8 mouse cellular contexts compared by ENCODE assay signal in the genomic region with DNA sequence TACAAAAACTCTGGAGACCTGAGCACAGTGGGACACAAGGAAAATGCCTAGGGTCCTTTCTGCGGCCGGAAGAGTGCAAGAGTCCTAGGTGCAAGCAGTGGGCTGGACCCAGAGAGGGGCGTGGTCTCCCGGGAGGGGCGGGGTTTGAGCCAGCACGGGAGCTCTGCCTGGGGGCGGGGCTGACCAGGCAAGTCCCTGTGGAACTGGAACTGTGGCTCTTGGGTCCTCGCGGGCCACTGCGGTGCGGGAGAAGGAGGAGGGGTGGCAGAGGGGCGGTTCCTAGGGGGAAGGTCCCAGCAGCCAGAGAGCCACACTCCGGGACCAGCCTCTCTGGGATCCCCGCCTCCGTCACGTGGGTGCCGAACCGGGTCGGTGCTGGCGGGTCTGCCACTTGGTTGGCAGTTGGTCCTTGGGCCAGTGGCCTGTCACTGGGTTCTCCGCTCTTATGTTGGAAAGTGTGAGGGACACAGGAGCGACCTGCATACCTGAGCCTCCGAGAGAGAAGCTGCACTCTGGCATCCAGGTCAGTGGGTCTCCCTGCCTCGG. TPM values are rescaled to one million over a fixed set of nuclear protein-coding genes. Genes with fewer than 3 reads are reported as not detected.
DNase-seq lines count a peak whose midpoint lies in the region; ATAC-seq and TF ChIP-seq lines count a peak whose summit lies in the region.

A gene (plus strand): TSS at position 351 of the 546 bp plus-strand sequence.

- H3K27me3 ChIP-seq in hindbrain, embryonic 13.5 days, result peaks cover 9% of the 10 kb centered on the region
- no peaks in the 10 kb centered on the region for H3K27me3 ChIP-seq in lung, postnatal 0 days (replicated peaks; ENCODE audit: insufficient read depth, low read length)
- H3K27me3 ChIP-seq in thymus, adult 2 months (ENCODE audit: control insufficient read depth, insufficient read depth, low read length), result 0 out of 2 replicates have a peak, but pooled peaks cover 3% of the 10 kb centered on the region

- peaks cover 13% of the 10 kb centered on the region for H3K4me1 ChIP-seq in hindbrain, embryonic 13.5 days (replicated peaks)
- no peaks in the 10 kb centered on the region; the same call in 1 of the 2 replicates for H3K4me1 ChIP-seq in lung, postnatal 0 days (ENCODE audit: insufficient read depth, low read depth, low read length)
- H3K4me1 ChIP-seq in thymus, adult 2 months (replicated peaks; ENCODE audit: control insufficient read depth, insufficient read depth, low read length), result peaks cover 8% of the 10 kb centered on the region

- H3K4me2 ChIP-seq in hindbrain, embryonic 13.5 days, result peak within 1 kb of the TSS; percentile 89
- H3K4me2 ChIP-seq in lung, postnatal 0 days (replicated peaks; ENCODE audit: low read depth, low read length), result peak within 1 kb of the TSS; percentile 73

- WGBS in hindbrain, embryonic 13.5 days, result 1% methylated on average over 23 of the region's 24 CpGs
- 5% methylated on average over 17 of the region's 24 CpGs for WGBS in lung, postnatal 0 days
- 1% methylated on average over 24 of the region's 24 CpGs for WGBS in thymus, adult 2 months

- TF ChIP-seq EP300 in lung, postnatal 0 days (IDR thresholded peaks at IDR 0.05), result no peak

- peak; percentile 96 for ATAC-seq in hindbrain, embryonic 13.5 days (ENCODE audit: low FRiP score)
- peak; percentile 97 for ATAC-seq in lung, postnatal 0 days

- peak within 1 kb of the TSS; percentile 58 for H3K4me3 ChIP-seq in hindbrain, embryonic 13.5 days
- peak within 1 kb of the TSS; percentile 48 for H3K4me3 ChIP-seq in lung, postnatal 0 days (ENCODE audit: low read depth, low read length)
- peak within 1 kb of the TSS; percentile 48 for H3K4me3 ChIP-seq in thymus, adult 2 months (ENCODE audit: control insufficient read depth, insufficient read depth, low read length)

- peak; percentile 85 for DNase-seq in WW6 (ENCODE audit: low read depth, low spot score)
- DNase-seq in cerebellum, postnatal 4 days (ENCODE audit: low spot score in 2 of 2), result peak; percentile 61 to 71
- DNase-seq in frontal cortex, postnatal 36 days (ENCODE audit: low spot score in 2 of 2), result peak; percentile 71 to 78
- peak; percentile 77 to 86 for DNase-seq in layer of hippocampus, postnatal 14 days (ENCODE audit: low spot score in 2 of 2)
- peak; percentile 94 for DNase-seq in lung, postnatal 0 days (ENCODE audit: low spot score)
- DNase-seq in ovary, postnatal 10 days (ENCODE audit: low spot score), result peak; percentile 71
- peak; percentile 84 for DNase-seq in thymus, adult 2 months

- TF ChIP-seq POLR2A in thymus, adult 2 months (IDR thresholded peaks at IDR 0.05; ENCODE audit: control insufficient read depth, extremely low read depth, insufficient read depth, low read length, poor library complexity), result no peak

- no peaks in the 10 kb centered on the region for H3K36me3 ChIP-seq in hindbrain, embryonic 13.5 days
- H3K36me3 ChIP-seq in lung, postnatal 0 days (ENCODE audit: insufficient read depth, low read length), result no peaks in the 10 kb centered on the region
- H3K36me3 ChIP-seq in thymus, adult 2 months (ENCODE audit: control insufficient read depth, insufficient read depth, low read length), result no peaks in the 10 kb centered on the region

- no peaks in the 10 kb centered on the region for H3K9me3 ChIP-seq in hindbrain, embryonic 13.5 days
- H3K9me3 ChIP-seq in lung, postnatal 0 days (ENCODE audit: low read length), result no peaks in the 10 kb centered on the region

- peak within 1 kb of the TSS; percentile 68 for H3K9ac ChIP-seq in hindbrain, embryonic 13.5 days
- no peak within 1 kb of the TSS for H3K9ac ChIP-seq in lung, postnatal 0 days (replicated peaks; ENCODE audit: low read depth)

- H3K27ac ChIP-seq in hindbrain, embryonic 13.5 days, result no peak within 1 kb of the TSS
- peak within 1 kb of the TSS; percentile 12; the same call in 1 of the 2 replicates for H3K27ac ChIP-seq in lung, postnatal 0 days (ENCODE audit: low read length)
- H3K27ac ChIP-seq in thymus, adult 2 months (ENCODE audit: control insufficient read depth, insufficient read depth, low read length), result peak within 1 kb of the TSS; percentile 56; the same call in 1 of the 2 replicates

- TF ChIP-seq CTCF in lung, postnatal 0 days (IDR thresholded peaks at IDR 0.05), result no peak
- no peak for TF ChIP-seq CTCF in thymus, adult 2 months (IDR thresholded peaks at IDR 0.05; ENCODE audit: borderline replicate concordance, control insufficient read depth, extremely low read depth, insufficient read depth, low read length, poor library complexity)

RNA-seq across cellular contexts. Expression of the gene that starts here (rescaled TPM):
- 2.1 and 2.4 TPM in 2 replicates for polyA plus RNA-seq in hindbrain, embryonic 13.5 days (2015; fragmentation: Nextera tagmentation; extraction: Ambion mirVana)
- 1 to 10 TPM; 4.3 to 5.9 TPM for total RNA-seq in layer of hippocampus, postnatal 14 days (2021)
- 15.8 and 17.5 TPM in 2 replicates for polyA plus RNA-seq in lung, postnatal 0 days (2015; fragmentation: Nextera tagmentation; extraction: Ambion mirVana)
- 3.9 and 5.6 TPM in 2 replicates for polyA plus RNA-seq in thymus, adult 2 months (2012; rRNA removed)
